Mouse (Mus musculus) midbrain, embryonic 10.5 days (tissue): Measurements from ENCODE around the gene Krtcap3. TPM values are rescaled to one million over a fixed set of nuclear protein-coding genes. Genes with fewer than 3 reads are reported as not detected.
A peak's percentile ranks its signal among the peaks of the same experiment; 100 is the strongest.

Source experiments
- DNase-seq: peaks from one replicate; pipeline ENCODE4 v3.0.0-alpha.2; 2017; ENCODE audit warnings: low spot score
- H3K27ac ChIP-seq: fragments of 300-500 bp; sonication (generic); replicated peaks from 2 replicates; pipeline ENCODE4 v1.5.1; 2016; ENCODE audit warnings: mild to moderate bottlenecking
- H3K27me3 ChIP-seq: fragments of 300-500 bp; sonication (generic); 2 replicates; pipeline ENCODE4 v1.6.1; 2016; ENCODE audit warnings: low read depth, mild to moderate bottlenecking; ENCODE audit not compliant: poor library complexity, severe bottlenecking
- H3K36me3 ChIP-seq: fragments of 300-500 bp; sonication (generic); 2 replicates; pipeline ENCODE4 v1.6.1; 2016; ENCODE audit warnings: mild to moderate bottlenecking, moderate library complexity
- H3K4me1 ChIP-seq: fragments of 300-500 bp; sonication (generic); 2 replicates; pipeline ENCODE4 v1.6.1; 2016
- H3K4me3 ChIP-seq: fragments of 300-500 bp; sonication (generic); 2 replicates; pipeline ENCODE4 v1.5.1; 2016; ENCODE audit warnings: mild to moderate bottlenecking, moderate library complexity
- H3K9me3 ChIP-seq: fragments of 300-500 bp; sonication (generic); replicated peaks from 2 replicates; pipeline ENCODE4 v1.6.1; 2016; ENCODE audit warnings: mild to moderate bottlenecking
- WGBS: fragments of 180-500 bp; shearing (Covaris S2); methylation state at CpG from one replicate; pipeline ENCODE4 v1.1.7; 2016; 5-methylcytosine and 5-hydroxymethylcytosine counted together
- polyA plus RNA-seq: library from polyadenylated mRNA; unstranded; fragments of >200 nt; fragmentation: Nextera tagmentation; extraction: Ambion mirVana; gene quantifications from 2 replicates; pipeline ENCODE4 v1.2.1, GENCODE M21; 2016

Krtcap3 gene
- polyA plus RNA-seq, 1 experiment from 2014 or later, result 3.0 TPM

GRCm38 (mm10) chr5:31222696-31223095 lies 28.8 kb upstream of the Krtcap3 start:
- no peaks in the 10 kb centered on the region for H3K27me3 ChIP-seq
- no peak overlapping the region for H3K4me3 ChIP-seq
- no peak for DNase-seq
- H3K27ac ChIP-seq, result no peak overlapping the region
- peaks cover 24% of the 10 kb centered on the region for H3K4me1 ChIP-seq
- no peaks in the 10 kb centered on the region for H3K9me3 ChIP-seq
- H3K36me3 ChIP-seq, result no peaks in the 10 kb centered on the region
- WGBS, result 94% methylated on average over 9 of the region's 9 CpGs

- DNase-seq, result no peak
- 82% methylated on average over 1 of the region's 1 CpGs for WGBS
- H3K9me3 ChIP-seq, result no peaks in the 10 kb centered on the region
- no peak overlapping the region for H3K4me3 ChIP-seq
- H3K4me1 ChIP-seq, result 0 out of 2 replicates have a peak, but pooled peaks cover 2% of the 10 kb centered on the region
- H3K36me3 ChIP-seq, result no peaks in the 10 kb centered on the region
- no peak overlapping the region for H3K27ac ChIP-seq
- H3K27me3 ChIP-seq, result no peaks in the 10 kb centered on the region
Measured at GRCm38 (mm10) chr5:31226641-31227040, 24.9 kb upstream of the Krtcap3 start.

GRCm38 (mm10) chr5:31240637-31241521 lies 10.6 kb upstream of the Krtcap3 start, which contains the start of the genes Nrbp1 and Gm9970:
TSS of gene Nrbp1 (plus strand) at chr5:31240864.
TSS of gene Gm9970 (minus strand) at chr5:31241232.
- peak; percentile 96 for DNase-seq
- H3K9me3 ChIP-seq, result no peaks in the 10 kb centered on the region; the same call in 1 of the 2 replicates
- under 1% methylated on average over 103 of the region's 103 CpGs for WGBS
- peak within 1 kb of the TSS; percentile 95 for H3K4me3 ChIP-seq
- H3K27ac ChIP-seq, result peak within 1 kb of the TSS; percentile 98
- no peaks in the 10 kb centered on the region for H3K27me3 ChIP-seq
- peaks cover 28% of the 10 kb centered on the region for H3K36me3 ChIP-seq
- peaks cover 26% of the 10 kb centered on the region for H3K4me1 ChIP-seq

GRCm38 (mm10) chr5:31241522-31242034 lies 9.9 kb upstream of the Krtcap3 start:
- WGBS, result 1% methylated on average over 13 of the region's 13 CpGs
- no peaks in the 10 kb centered on the region; the same call in 1 of the 2 replicates for H3K9me3 ChIP-seq
- no peaks in the 10 kb centered on the region for H3K27me3 ChIP-seq
- peaks cover 35% of the 10 kb centered on the region for H3K36me3 ChIP-seq
- peak overlapping the region; percentile 98 for H3K27ac ChIP-seq
- DNase-seq, result no peak
- H3K4me3 ChIP-seq, result peak overlapping the region; percentile 95
- peaks cover 26% of the 10 kb centered on the region for H3K4me1 ChIP-seq

GRCm38 (mm10) chr5:31242191-31242590 lies 9.3 kb upstream of the Krtcap3 start:
- peaks cover 41% of the 10 kb centered on the region for H3K36me3 ChIP-seq
- H3K4me1 ChIP-seq, result peaks cover 26% of the 10 kb centered on the region
- H3K27me3 ChIP-seq, result no peaks in the 10 kb centered on the region
- WGBS, result 32% methylated on average over 10 of the region's 10 CpGs
- no peak overlapping the region for H3K27ac ChIP-seq
- no peaks in the 10 kb centered on the region for H3K9me3 ChIP-seq
- no peak for DNase-seq
- peak overlapping the region; percentile 95 for H3K4me3 ChIP-seq

GRCm38 (mm10) chr5:31250716-31251115 lies 775 bp upstream of the Krtcap3 start:
- Histone ChIP-seq H3K27me3 (peaks cover 19% of the 10 kb centered on the region), H3K9me3 (no peaks in the 10 kb centered on the region), H3K4me1 (peaks cover 17% of the 10 kb centered on the region), H3K4me3 (no peak overlapping the region), H3K36me3 (peaks cover 99% of the 10 kb centered on the region), H3K27ac (no peak overlapping the region)
- 72% methylated on average over 4 of the region's 4 CpGs for WGBS
- peak; percentile 21 for DNase-seq

- Histone ChIP-seq H3K4me3 (peak overlapping the region; percentile 33), H3K27me3 (peaks cover 19% of the 10 kb centered on the region), H3K36me3 (peaks cover 95% of the 10 kb centered on the region), H3K9me3 (no peaks in the 10 kb centered on the region), H3K4me1 (peaks cover 17% of the 10 kb centered on the region), H3K27ac (no peak overlapping the region; the same call in 1 of the 2 replicates)
- DNase-seq, result peak; percentile 31
- 43% methylated on average over 10 of the region's 10 CpGs for WGBS
Measured at GRCm38 (mm10) chr5:31252151-31252550, 660 bp downstream of the Krtcap3 start.

- Histone ChIP-seq H3K27me3 (peaks cover 19% of the 10 kb centered on the region), H3K27ac (no peak overlapping the region), H3K4me3 (no peak overlapping the region), H3K9me3 (no peaks in the 10 kb centered on the region), H3K36me3 (peaks cover 95% of the 10 kb centered on the region), H3K4me1 (peaks cover 17% of the 10 kb centered on the region)
- 81% methylated on average over 16 of the region's 16 CpGs for WGBS
- peak; percentile 11 for DNase-seq
Measured at GRCm38 (mm10) chr5:31252795-31253545, 1.5 kb downstream of the Krtcap3 start.

GRCm38 (mm10) chr5:31253806-31254205 lies 2.3 kb downstream of the Krtcap3 start:
- DNase-seq, result peak; percentile 10
- WGBS, result 97% methylated on average over 8 of the region's 8 CpGs
- no peak overlapping the region for H3K27ac ChIP-seq
- H3K9me3 ChIP-seq, result no peaks in the 10 kb centered on the region
- H3K4me1 ChIP-seq, result peaks cover 17% of the 10 kb centered on the region
- peaks cover 92% of the 10 kb centered on the region for H3K36me3 ChIP-seq
- H3K4me3 ChIP-seq, result no peak overlapping the region
- peaks cover 19% of the 10 kb centered on the region for H3K27me3 ChIP-seq

- H3K27ac ChIP-seq, result no peak overlapping the region
- 93% methylated on average over 7 of the region's 7 CpGs for WGBS
- peaks cover 19% of the 10 kb centered on the region for H3K27me3 ChIP-seq
- no peaks in the 10 kb centered on the region for H3K9me3 ChIP-seq
- peak; percentile 10 for DNase-seq
- H3K36me3 ChIP-seq, result peaks cover 88% of the 10 kb centered on the region
- H3K4me3 ChIP-seq, result no peak overlapping the region
- peaks cover 17% of the 10 kb centered on the region for H3K4me1 ChIP-seq
Measured at GRCm38 (mm10) chr5:31254452-31254851, 3.0 kb downstream of the Krtcap3 start.

- peaks cover 19% of the 10 kb centered on the region for H3K27me3 ChIP-seq
- H3K36me3 ChIP-seq, result peaks cover 88% of the 10 kb centered on the region
- WGBS, result 92% methylated on average over 8 of the region's 8 CpGs
- H3K4me3 ChIP-seq, result no peak overlapping the region
- DNase-seq, result no peak
- H3K4me1 ChIP-seq, result peaks cover 17% of the 10 kb centered on the region
- H3K27ac ChIP-seq, result no peak overlapping the region
- no peaks in the 10 kb centered on the region for H3K9me3 ChIP-seq
Measured at GRCm38 (mm10) chr5:31254901-31255300, 3.4 kb downstream of the Krtcap3 start.

GRCm38 (mm10) chr5:31255381-31255780 lies 3.9 kb downstream of the Krtcap3 start:
- Histone ChIP-seq H3K27me3 (peaks cover 15% of the 10 kb centered on the region), H3K36me3 (peaks cover 88% of the 10 kb centered on the region), H3K4me1 (peaks cover 17% of the 10 kb centered on the region), H3K4me3 (no peak overlapping the region), H3K9me3 (no peaks in the 10 kb centered on the region), H3K27ac (no peak overlapping the region)
- 99% methylated on average over 2 of the region's 2 CpGs for WGBS
- no peak for DNase-seq
